Mouse (Mus musculus): Measurements from ENCODE around the gene Cxcl1.

Gene Cxcl1

DNA sequence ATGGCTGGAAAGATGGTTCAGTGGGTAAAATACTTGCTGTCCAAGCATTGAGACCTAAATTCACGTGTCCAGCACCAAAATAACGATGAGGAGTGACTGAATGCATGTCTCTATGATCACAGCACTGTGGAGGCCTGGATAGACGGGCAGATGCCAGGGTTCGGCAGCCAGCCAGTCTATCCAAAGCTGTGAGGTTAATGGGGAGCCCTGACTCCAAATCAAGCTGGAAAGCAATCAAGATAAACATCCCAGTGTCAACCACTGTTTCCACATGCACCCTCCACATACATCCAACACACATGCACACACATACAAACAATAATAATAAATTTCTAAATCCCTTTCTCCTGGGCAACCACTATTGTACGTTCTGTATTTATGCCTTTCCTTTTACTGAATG, 2.4 kb upstream of the Cxcl1 start:
- no peak for DNase-seq (ENCODE audit: low spot score)

DNA sequence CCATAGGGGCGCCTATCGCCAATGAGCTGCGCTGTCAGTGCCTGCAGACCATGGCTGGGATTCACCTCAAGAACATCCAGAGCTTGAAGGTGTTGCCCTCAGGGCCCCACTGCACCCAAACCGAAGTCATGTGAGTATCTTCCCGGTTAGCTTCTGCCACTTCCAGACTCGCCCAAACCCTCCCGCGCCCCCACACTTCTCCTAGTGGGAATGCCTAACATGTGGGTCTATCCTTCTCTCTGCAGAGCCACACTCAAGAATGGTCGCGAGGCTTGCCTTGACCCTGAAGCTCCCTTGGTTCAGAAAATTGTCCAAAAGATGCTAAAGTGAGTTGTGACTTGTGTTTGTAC, 398 bp downstream of the Cxcl1 start:
- no peak for DNase-seq (ENCODE audit: low spot score)

GRCm38 (mm10) chr5:90894231-90894630, 3.2 kb downstream of the Cxcl1 start:
- DNase-seq (ENCODE audit: low spot score) = no peak

- DNase-seq (ENCODE audit: low spot score) = no peak
Measured at GRCm38 (mm10) chr5:90897429-90897828, 6.4 kb downstream of the Cxcl1 start.

- DNase-seq (ENCODE audit: low spot score) = no peak
Measured at GRCm38 (mm10) chr5:90899308-90899707, 8.3 kb downstream of the Cxcl1 start.

DNA sequence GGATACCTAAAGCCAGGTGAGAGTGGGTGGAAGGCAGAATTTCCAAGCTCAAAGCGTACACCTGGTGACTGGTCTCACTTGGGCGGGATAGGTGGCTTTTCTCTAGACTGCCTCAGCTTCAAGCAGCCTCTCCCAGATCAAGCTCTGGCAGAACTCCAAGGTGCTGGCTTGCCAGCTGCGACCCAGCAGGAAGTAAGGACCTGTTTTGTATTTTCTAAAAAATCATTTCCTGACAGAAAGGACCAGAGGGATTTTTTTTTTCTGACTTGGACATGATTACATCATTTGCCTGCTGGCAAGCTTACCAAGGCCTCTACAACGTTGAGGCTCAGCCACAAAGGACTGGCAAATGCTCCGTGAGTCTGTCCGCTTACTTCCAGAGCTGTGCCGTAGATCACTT, 9.1 kb downstream of the Cxcl1 start:
- peak; percentile 46 for DNase-seq (ENCODE audit: low spot score)

- no peak for DNase-seq (ENCODE audit: low spot score)
Measured at GRCm38 (mm10) chr5:90900688-90901087, 9.6 kb downstream of the Cxcl1 start.

DNA sequence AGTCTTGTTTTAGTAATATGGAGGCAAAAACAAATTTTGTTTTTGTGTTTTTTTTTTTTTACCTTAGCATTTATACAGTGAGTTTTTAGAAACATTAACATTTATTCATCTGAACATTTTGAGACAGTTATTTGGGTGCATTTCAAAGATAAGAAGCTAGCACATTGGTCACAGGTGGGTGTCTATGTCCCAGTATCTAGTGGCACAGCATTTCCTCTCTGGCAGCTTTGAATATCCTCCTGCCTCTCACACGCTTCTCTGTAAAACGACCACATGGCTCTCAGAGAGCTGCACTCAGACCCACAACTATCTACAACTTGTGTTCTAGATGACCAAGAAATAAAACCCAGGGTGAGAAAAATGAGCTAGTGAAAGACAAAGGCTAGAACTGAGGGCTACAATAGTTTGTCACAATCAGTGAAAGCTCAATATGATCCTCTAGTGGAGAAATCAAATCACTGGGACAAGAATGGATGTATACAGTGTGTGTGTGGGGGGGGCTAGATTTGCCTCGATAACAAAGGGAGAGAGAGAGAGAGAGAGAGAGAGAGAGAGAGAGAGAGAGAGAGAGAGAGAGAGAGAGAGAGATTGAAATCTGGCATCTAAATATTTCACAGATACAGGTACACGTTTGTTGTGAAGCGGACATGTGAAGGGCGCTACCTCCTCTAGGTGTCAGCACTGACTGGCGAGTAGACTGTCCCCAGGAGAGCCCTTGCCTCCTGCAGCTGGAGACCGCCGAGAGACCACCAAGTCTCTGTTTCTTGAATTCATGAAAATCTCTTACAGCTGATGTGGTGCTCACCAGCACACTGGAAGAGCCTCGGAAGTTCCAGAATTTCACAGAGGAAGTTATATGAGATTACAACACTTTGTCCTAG, 11.6 kb downstream of the Cxcl1 start:
- no peak for DNase-seq (ENCODE audit: low spot score)

DNA sequence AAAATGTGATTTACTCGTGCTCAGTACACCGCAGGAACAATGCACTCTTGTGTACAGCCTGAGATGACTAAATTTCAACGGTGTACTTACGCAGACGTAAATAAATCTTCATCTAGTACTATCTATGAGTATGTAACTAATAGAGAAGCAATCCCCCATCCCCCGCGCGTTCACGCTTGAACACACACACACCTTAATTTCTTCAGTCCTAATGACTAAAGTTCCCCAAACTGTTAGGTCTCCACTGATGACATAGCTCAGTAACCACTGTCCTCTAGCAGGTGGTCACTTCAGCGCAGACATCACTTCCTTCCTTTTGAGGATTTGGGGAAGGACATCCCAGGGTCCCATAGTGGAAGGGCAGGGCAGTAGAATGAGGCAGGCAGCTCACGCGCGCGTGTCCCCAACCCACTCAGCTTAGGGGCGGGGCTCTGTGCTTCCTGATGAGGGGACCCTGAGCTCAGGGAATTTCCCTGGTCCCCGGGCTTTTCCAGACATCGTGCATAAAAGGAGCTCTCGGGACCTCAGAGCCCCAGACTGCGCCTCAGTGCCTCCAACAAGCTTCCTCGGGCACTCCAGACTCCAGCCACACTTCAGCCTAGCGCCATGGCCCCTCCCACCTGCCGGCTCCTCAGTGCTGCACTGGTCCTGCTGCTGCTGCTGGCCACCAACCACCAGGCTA, 12.4 kb downstream of the Cxcl1 start, which contains the start of gene Cxcl2:
Gene Cxcl2 (plus strand): TSS at position 533 of the 682 bp plus-strand sequence.
- no peak for DNase-seq (ENCODE audit: low spot score)

DNA sequence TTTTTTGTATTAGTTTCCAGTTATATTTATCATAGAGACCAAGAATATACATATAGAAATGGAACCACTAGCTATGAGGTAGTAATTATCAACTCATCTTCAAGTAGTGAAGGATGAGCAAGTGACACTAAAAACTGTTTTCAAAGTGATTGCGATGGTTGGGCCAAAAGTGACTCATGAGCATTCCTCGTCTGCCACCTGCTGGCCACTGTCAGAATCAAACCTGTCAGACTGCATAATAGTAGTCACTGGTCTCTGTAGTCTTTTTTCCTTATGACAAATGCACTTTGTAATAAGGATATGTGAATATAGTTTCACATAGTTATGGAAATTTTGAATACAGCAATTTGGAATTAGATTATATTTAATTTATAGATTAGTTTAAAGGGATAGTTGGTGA, 17.9 kb downstream of the Cxcl1 start:
- peak; percentile 67 for DNase-seq (ENCODE audit: low spot score)

DNA sequence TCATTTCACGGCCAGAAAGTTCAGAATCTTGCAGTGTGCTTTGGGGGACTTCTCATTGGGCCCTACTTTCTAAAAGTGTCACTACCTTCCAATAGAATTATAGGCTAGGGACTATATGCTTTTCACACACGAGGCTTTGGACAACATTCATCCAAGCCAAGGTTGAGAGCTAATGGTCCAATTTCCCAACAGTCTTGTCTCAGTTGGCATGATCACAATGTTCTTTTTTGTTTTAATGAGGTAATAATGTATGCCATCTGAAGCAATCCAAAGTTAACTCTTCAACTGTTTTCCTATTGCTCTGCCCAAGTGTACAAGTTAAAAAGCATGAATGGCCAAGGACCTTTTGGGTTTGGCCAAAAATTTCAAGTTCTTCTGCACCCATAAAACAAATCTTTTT, 28.5 kb downstream of the Cxcl1 start:
- DNase-seq (ENCODE audit: low spot score) = no peak

GRCm38 (mm10) chr5:90922958-90923357, 31.9 kb downstream of the Cxcl1 start:
- no peak for DNase-seq (ENCODE audit: low spot score)

- DNase-seq (ENCODE audit: low spot score) = no peak
Measured at GRCm38 (mm10) chr5:90930546-90930945, 39.5 kb downstream of the Cxcl1 start.

DNA sequence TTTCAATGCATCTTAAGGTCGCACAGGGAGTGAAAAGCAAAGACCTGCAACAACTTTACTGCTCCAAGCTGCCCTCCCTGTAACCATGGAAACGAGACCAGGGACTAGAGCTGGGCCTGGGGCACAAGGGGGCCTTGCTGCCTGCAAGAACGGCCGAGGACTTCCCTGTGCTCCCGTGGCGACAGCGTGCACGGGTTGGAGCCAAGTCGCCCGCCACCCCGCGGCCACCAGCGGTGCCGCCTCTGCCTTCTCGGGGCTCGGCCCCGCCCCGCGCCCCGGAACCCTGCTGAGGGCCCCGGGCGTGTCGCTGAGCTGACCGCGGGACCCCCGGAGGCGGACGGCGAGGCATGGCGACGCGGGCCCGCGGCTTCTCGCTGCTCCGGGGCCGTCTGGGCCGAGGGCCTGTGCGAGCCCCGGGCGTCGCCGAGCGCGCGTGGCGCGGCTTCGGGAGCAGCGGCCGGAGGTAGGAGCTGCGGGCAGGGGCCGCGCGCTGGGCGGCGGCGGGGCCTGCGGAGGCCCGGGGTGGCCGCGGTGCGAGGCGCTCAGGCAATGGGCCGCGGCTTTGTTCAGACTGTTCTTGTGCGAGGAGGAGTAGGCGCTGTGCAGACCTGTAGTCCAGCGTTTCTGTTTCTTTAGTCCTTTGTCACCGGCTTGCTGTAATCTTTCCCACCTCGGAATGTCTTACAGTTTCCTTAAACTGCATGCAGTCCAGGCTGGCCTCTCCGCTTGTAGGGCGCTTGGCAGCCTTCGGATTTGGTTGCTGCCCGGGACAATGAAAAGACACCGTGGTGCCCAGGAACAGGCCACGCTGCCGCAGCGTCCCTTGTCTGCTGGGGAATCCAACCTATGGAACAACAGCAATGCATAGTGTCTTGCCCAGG, 40.2 kb downstream of the Cxcl1 start, which contains the start of gene Mthfd2l:
Gene Mthfd2l (plus strand): TSS at position 147 of the 881 bp plus-strand sequence.
- DNase-seq (ENCODE audit: low spot score) = peak; percentile 90

- no peak for DNase-seq (ENCODE audit: low spot score)
Measured at GRCm38 (mm10) chr5:90931911-90932310, 40.9 kb downstream of the Cxcl1 start.

- no peak for DNase-seq (ENCODE audit: low spot score)
Measured at GRCm38 (mm10) chr5:90936706-90937105, 45.7 kb downstream of the Cxcl1 start.

All from ovary, postnatal 36 days (tissue).